Mouse (Mus musculus) limb, embryonic 11.5 days (tissue): ENCODE results near the gene Arf1. TPM values are rescaled to one million over a fixed set of nuclear protein-coding genes. Genes with fewer than 3 reads are reported as not detected.
"Not testable (repeated sequence)": the region's sequence is repeated elsewhere in the genome, so short reads cannot be mapped to it uniquely, and the experiment has no call there.

ENCODE experiments used
- ATAC-seq: fragments of 200-750 bp; cut with Nextera tagmentation; 2 replicates; pipeline ENCODE4 v1.8.0; 2017; ENCODE audit warnings: low read depth; ENCODE audit not compliant: insufficient number of reproducible peaks, low FRiP score, low TSS enrichment
- DNase-seq: peaks from one replicate; pipeline ENCODE4 v3.0.0-alpha.2; 2015; ENCODE audit warnings: low spot score
- H3K27ac ChIP-seq: fragments of 300-500 bp; sonication (generic); replicated peaks from 2 replicates; pipeline ENCODE4 v1.5.1; 2014; ENCODE audit warnings: low read depth, mild to moderate bottlenecking, low read length
- H3K27me3 ChIP-seq: fragments of 300-500 bp; sonication (generic); 2 replicates; pipeline ENCODE4 v1.6.1; 2014; ENCODE audit warnings: mild to moderate bottlenecking, low read length, mixed read lengths; ENCODE audit not compliant: control insufficient read depth, insufficient read depth
- H3K36me3 ChIP-seq: fragments of 300-500 bp; sonication (generic); 2 replicates; pipeline ENCODE4 v1.6.1; 2014; ENCODE audit warnings: mild to moderate bottlenecking, low read length, moderate library complexity, mixed read lengths; ENCODE audit not compliant: control insufficient read depth, insufficient read depth
- H3K4me1 ChIP-seq: fragments of 300-500 bp; sonication (generic); 2 replicates; pipeline ENCODE4 v1.6.1; 2014; ENCODE audit warnings: low read length, mixed read lengths; ENCODE audit not compliant: control insufficient read depth, insufficient read depth
- H3K4me2 ChIP-seq: fragments of 300-500 bp; sonication (generic); 2 replicates; pipeline ENCODE4 v1.6.1; 2014; ENCODE audit warnings: low read depth, mild to moderate bottlenecking, moderate library complexity; ENCODE audit not compliant: severe bottlenecking
- H3K4me3 ChIP-seq: fragments of 300-500 bp; sonication (generic); 2 replicates; pipeline ENCODE4 v1.5.1; 2014; ENCODE audit warnings: low read depth, low read length
- H3K9ac ChIP-seq: fragments of 300-500 bp; sonication (generic); 2 replicates; pipeline ENCODE4 v1.6.1; 2014; ENCODE audit warnings: mild to moderate bottlenecking, low read length
- H3K9me3 ChIP-seq: fragments of 300-500 bp; sonication (generic); 2 replicates; pipeline ENCODE4 v1.6.1; 2016; ENCODE audit warnings: low read length; ENCODE audit not compliant: control insufficient read depth
- WGBS: fragments of 180-500 bp; shearing (Covaris S2); extraction: QIAGEN DNeasy Blood & Tissue Kit; methylation state at CpG from one replicate; pipeline ENCODE4 v1.1.7; 2014; 5-methylcytosine and 5-hydroxymethylcytosine counted together
- polyA plus RNA-seq: library from polyadenylated mRNA; unstranded; fragments of >200 nt; fragmentation: Nextera tagmentation; extraction: Ambion mirVana; gene quantifications from 2 replicates; pipeline ENCODE4 v1.2.1, GENCODE M21; 2014

Arf1 gene
- polyA plus RNA-seq, 1 experiment from 2014 or later = 649 TPM

DNA sequence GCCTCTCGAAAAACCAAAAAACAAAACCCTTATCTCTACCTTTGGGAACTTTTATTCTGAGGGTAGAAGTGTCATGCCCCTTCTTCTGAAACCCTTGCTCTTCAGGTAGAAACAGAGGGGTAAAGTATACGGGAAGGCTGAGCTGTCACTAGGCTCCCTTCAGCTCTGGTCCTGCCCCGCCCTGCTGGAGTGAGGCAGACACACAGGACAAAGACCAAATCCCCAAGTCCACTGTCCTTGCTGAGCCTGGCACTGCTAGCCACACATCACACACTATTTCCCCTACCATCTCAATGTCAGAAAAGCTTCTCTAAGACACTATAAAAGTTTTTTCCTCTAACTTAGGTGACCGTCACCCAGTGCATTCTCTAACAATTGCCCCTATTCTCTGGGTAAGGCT lies 5.8 kb downstream of the Arf1 start:
- WGBS = 95% methylated on average over 4 of the region's 4 CpGs
- Histone ChIP-seq H3K9ac (no peak overlapping the region), H3K27ac (no peak overlapping the region), H3K4me1 (peaks cover 15% of the 10 kb centered on the region), H3K9me3 (no peaks in the 10 kb centered on the region), H3K4me3 (no peak overlapping the region), H3K4me2 (no peak overlapping the region), H3K27me3 (no peaks in the 10 kb centered on the region), H3K36me3 (peaks cover 10% of the 10 kb centered on the region; the same call in 1 of the 2 replicates)
- ATAC-seq (no peak), DNase-seq (no peak)

DNA sequence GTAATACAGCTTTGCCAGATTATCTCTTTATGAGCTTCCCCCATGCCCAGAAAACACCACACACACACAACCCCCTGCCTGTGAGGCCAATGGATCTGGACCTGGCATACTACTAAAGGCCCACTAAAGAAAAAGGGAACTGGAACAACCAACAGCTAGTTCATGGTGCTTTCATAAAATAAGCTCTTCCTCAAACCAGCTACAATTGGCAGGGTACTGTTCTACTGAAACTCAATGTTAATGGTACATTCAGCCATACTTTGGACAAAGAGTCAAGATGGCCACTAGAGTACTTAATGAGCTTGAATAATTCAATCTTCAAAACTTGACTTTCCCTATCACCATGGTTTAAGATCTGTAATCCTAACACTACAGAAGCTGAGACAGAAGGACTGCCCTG lies 6.5 kb downstream of the Arf1 start:
- ATAC-seq = no peak
- Histone ChIP-seq H3K9me3 (no peaks in the 10 kb centered on the region), H3K36me3 (peaks cover 10% of the 10 kb centered on the region; the same call in 1 of the 2 replicates), H3K27me3 (no peaks in the 10 kb centered on the region), H3K27ac (no peak overlapping the region), H3K4me3 (no peak overlapping the region), H3K4me1 (peaks cover 10% of the 10 kb centered on the region), H3K9ac (no peak overlapping the region), H3K4me2 (no peak overlapping the region)
- DNase-seq = no peak

DNA sequence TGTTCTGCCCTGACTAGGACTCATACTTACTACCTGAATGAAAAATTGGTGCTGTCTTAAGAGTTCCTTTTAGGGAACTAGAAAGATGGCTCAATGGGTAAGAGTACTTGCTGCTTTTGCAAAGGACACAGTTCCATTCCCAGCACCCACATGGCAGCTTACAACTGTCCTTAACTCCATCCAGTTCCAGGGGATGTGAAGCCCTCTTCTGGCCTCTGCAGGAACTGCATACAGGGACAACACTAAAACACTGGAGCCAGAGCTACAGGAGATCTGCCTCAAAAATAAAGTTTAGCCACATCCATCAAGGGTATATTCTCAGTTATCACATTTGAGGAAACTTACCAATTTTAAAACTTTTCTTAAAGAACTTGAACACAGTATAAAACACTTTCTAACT lies 9.0 kb downstream of the Arf1 start:
- Histone ChIP-seq H3K4me3 (no peak overlapping the region), H3K27me3 (no peaks in the 10 kb centered on the region), H3K4me2 (no peak overlapping the region), H3K9ac (no peak overlapping the region), H3K4me1 (no peaks in the 10 kb centered on the region), H3K9me3 (no peaks in the 10 kb centered on the region), H3K36me3 (peaks cover 10% of the 10 kb centered on the region; the same call in 1 of the 2 replicates), H3K27ac (no peak overlapping the region)
- ATAC-seq = no peak
- peak; percentile 60 for DNase-seq

DNA sequence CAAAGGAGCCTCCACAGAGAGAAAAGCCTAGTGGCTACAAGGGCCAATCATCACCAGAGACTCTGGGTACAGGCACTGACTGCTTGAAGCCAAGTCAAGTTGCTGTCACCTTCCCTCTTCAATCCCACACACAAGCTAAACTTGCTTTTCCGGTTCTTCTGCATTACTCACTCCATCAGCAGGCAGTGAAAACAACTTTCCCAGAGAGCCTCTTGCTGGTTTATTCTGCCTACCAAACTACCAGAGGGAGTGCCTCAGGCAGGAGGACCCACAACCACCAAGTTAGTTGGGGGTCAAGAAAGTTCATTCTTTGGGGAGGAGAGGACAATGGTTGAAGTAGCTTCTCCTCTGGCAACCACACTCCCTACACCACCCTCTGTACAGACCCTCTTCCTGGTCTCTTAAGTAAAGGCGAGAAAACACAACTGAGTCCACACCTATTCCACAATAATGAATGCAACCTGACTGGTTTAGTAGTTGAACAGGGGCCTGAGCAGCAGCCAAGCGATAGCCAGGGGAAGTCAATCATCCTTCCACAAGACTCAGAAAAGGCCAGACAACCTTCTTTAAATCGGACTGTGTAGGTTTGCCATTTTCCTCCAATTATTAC lies 9.6 kb downstream of the Arf1 start:
- no peak for DNase-seq
- 83% methylated on average over 4 of the region's 4 CpGs for WGBS
- ATAC-seq = no peak
- H3K36me3 ChIP-seq = peaks cover 10% of the 10 kb centered on the region; the same call in 1 of the 2 replicates
- no peak overlapping the region for H3K27ac ChIP-seq
- H3K27me3 ChIP-seq = no peaks in the 10 kb centered on the region
- no peaks in the 10 kb centered on the region for H3K4me1 ChIP-seq
- H3K9ac ChIP-seq = no peak overlapping the region
- no peaks in the 10 kb centered on the region for H3K9me3 ChIP-seq
- H3K4me3 ChIP-seq = no peak overlapping the region
- H3K4me2 ChIP-seq = no peak overlapping the region

DNA sequence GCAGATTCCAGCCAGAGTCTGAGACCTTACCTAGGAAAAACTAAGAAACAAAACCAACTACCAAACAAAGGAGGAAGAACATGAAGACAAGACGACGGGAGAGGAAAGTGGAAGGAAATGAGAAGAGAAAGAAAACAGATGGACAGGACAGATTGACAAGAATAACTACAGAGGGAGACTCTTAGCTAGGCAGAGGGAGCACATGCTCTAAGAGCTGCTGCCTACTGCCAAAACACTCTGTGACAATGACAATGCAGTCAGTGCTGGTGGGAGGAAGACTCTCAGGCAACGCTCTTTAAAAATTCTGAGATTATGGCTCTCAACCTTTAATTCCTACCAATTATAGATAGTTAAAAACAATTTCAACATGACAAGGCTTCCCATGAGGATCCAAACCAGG lies 11.1 kb downstream of the Arf1 start:
- peaks cover 15% of the 10 kb centered on the region; the same call in 1 of the 2 replicates for H3K36me3 ChIP-seq
- no peak overlapping the region for H3K9ac ChIP-seq
- H3K9me3 ChIP-seq = no peaks in the 10 kb centered on the region
- H3K4me2 ChIP-seq = no peak overlapping the region
- no peak overlapping the region for H3K27ac ChIP-seq
- H3K4me1 ChIP-seq = no peaks in the 10 kb centered on the region
- no peak for DNase-seq
- 91% methylated on average over 3 of the region's 3 CpGs for WGBS
- ATAC-seq = no peak
- no peak overlapping the region for H3K4me3 ChIP-seq
- no peaks in the 10 kb centered on the region for H3K27me3 ChIP-seq

DNA sequence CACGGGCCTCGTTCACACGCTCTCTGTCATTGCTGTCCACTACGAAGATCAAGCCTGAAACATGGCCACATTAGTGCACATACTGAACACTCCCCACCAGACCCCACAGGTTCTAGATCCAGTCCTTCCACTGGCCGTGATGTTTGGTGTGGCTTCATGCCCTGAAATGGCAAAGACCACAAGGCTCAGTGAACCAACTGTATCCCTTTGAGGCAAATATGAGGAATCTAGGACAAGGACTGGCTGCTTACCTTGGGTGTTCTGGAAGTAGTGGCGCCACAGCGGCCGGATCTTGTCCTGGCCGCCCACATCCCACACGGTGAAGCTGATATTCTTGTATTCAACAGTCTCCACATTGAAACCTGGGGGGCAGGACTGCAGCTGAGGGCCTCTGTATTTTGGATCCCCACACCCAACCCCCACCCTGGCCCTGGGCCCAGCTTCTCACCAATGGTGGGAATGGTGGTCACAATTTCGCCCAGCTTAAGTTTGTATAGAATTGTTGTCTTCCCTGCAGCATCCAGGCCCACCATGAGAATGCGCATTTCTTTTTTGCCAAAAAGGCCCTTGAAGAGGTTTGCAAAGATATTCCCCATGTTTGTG lies 15.1 kb downstream of the Arf1 start:
- H3K27me3 ChIP-seq = no peaks in the 10 kb centered on the region
- peaks cover 13% of the 10 kb centered on the region; the same call in 1 of the 2 replicates for H3K36me3 ChIP-seq
- no peak overlapping the region for H3K27ac ChIP-seq
- WGBS = 95% methylated on average over 12 of the region's 12 CpGs
- no peak overlapping the region for H3K4me2 ChIP-seq
- H3K9me3 ChIP-seq = no peaks in the 10 kb centered on the region
- H3K9ac ChIP-seq = no peak overlapping the region
- H3K4me1 ChIP-seq = peaks cover 8% of the 10 kb centered on the region; the same call in 1 of the 2 replicates
- DNase-seq (no peak), ATAC-seq (no peak)
- H3K4me3 ChIP-seq = no peak overlapping the region

DNA sequence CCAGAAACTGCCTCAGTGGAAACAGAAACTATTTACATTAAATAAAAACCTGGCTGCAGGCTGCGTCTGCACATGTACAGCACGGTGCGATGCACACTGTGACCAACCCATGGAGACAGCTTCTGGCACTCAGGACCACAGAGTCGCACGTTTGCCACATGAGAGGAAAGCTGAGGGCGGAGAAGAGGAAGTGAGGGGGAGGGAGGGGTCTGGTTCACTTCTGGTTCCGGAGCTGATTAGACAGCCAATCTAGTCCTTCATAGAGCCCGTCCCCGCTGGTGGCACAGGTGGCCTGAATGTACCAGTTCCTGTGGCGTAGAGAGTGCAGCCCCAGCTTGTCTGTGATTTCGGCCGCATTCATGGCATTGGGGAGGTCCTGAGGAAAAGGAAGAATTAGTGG lies 15.8 kb downstream of the Arf1 start:
- H3K4me1 ChIP-seq, H3K27me3 ChIP-seq, DNase-seq, ATAC-seq, H3K9me3 ChIP-seq, H3K4me3 ChIP-seq, H3K27ac ChIP-seq, H3K4me2 ChIP-seq, H3K9ac ChIP-seq: not testable (repeated sequence)
- WGBS = 87% methylated on average over 12 of the region's 12 CpGs
- peaks cover 10% of the 10 kb centered on the region; the same call in 1 of the 2 replicates for H3K36me3 ChIP-seq

DNA sequence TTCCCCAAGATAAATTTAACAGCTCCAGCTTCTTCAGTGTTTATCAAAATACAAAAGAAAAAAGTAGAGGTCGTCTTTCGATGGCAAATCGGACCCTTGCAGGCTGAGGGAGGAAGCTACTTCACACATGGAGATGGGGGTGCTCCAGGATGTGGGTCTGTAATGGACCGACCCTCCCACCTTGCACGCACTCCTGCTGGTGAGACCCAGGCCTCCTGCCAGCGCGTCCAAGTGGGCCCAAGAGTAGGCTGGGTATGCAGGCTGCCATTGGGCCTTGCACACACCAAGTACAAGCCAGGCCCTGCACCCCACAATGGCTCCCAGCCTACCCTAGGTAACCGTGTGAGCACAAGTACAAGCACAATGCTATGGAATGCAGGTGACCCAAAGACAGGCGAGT lies 16.5 kb downstream of the Arf1 start:
- WGBS = 96% methylated on average over 9 of the region's 9 CpGs
- not testable (repeated sequence) for H3K9ac ChIP-seq, H3K9me3 ChIP-seq, H3K4me2 ChIP-seq, H3K27me3 ChIP-seq, DNase-seq, H3K4me3 ChIP-seq, H3K4me1 ChIP-seq, H3K27ac ChIP-seq, ATAC-seq
- H3K36me3 ChIP-seq = peaks cover 10% of the 10 kb centered on the region; the same call in 1 of the 2 replicates
